Mouse (Mus musculus): ENCODE data around the gene Arhgap21. TPM values are rescaled to one million over a fixed set of nuclear protein-coding genes. Genes with fewer than 3 reads are reported as not detected.
"Not testable (repeated sequence)": the region's sequence is repeated elsewhere in the genome, so short reads cannot be mapped to it uniquely, and the experiment has no call there.

Arhgap21 gene
- total RNA-seq, 2 experiments from 2014 or later = 299 to 304 TPM

DNA sequence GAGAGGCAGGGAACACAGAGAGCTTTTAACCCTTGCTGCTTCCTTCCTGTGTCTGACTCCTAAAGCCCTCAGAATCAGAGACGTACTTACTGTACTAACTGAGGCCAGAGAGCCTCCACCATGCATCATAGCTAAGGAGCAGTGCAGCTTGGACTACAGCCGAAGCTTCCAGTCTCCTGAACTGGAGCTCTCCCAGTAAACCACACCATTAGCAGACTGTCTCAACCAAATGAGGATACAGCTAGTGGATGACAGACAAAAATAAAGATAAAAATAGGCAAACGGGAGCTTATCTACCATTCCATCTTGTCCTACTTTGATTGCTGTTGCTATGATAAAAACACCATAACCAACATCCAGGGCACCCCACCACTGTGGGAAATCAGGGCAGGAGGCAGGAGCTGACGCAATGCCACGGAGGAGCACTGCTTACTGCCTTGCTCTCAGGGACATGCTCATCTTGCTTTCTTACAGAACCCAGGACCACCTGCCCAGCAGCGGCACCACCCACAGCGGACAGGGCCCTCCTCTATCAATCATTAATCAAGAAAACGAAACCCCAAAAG is 35.9 kb downstream of the Arhgap21 start:
- intact Hi-C loops (cut with DNase I) = no loop called here
- DNase-seq (ENCODE audit: extremely low spot score in 1 of 2, low spot score in 2 of 2) = no peak
- Histone ChIP-seq H3K4me3 (no peak overlapping the region), H3K27ac (no peak overlapping the region)
- TF ChIP-seq CTCF (IDR thresholded peaks at IDR 0.05) = no peak

DNA sequence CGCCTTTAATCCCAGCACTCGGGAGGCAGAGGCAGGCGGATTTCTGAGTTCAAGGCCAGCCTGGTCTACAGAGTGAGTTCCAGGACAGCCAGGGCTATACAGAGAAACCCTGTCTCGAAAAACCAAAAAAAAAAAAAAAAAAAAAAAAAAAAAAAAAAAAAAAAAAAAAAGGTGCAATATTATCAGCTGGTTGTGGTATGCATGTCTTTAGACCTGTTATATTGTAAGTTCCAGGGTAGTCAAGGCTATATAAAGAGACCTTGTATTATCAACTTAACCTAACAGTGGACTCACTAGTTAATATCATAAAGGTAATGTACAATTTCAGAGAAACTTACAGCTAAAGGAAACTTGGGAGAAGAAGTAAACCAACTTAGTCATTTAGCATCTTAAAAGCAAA is 36.9 kb downstream of the Arhgap21 start:
- intact Hi-C loops (cut with DNase I); H3K27ac ChIP-seq; DNase-seq (ENCODE audit: extremely low spot score in 1 of 2, low spot score in 2 of 2); H3K4me3 ChIP-seq: not testable (repeated sequence)

DNA sequence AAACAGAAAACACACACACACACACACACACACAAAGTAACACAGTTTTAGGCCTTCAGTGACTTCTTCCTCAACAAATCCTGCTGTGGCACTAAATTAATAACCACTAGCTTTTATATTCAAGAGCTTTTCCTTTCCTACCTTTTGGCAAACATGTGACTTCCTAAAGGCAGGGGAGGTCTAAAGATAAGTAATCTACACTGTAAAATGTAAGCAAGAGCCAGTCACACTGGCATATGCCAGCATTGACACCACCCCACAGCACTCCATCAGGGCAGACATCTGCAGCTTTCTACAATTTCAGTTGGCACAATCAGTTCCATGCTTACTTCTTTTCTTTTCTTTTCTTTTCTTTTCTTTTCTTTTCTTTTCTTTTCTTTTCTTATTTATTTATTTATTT is 40.2 kb downstream of the Arhgap21 start:
- Histone ChIP-seq H3K27ac (no peak overlapping the region), H3K4me3 (no peak overlapping the region)
- no peak for TF ChIP-seq CTCF (IDR thresholded peaks at IDR 0.05)
- DNase-seq (ENCODE audit: extremely low spot score in 1 of 2, low spot score in 2 of 2) = no peak
- intact Hi-C loops (cut with DNase I) = no loop called here

DNA sequence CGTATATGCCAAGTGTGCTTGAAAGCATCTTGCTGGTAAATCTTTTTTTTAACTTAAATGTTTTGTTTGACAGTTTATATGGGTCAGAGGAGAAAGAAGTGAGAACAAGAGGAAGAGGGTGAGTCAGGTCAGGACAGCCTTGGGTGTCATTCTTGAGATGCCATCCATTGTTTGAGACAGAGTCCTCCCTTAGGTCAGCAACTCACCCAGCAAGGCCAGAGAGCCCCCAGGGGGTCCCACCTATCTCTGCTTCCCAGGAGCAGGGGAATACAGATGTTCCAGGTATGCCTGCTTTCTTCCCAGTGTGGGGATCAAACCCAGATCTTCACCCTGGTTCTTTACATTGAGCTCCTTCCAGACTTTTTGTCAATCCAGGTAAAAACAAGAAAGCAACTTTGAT is 43.7 kb downstream of the Arhgap21 start:
- intact Hi-C loops (cut with DNase I) = no loop called here
- no peak for TF ChIP-seq CTCF (IDR thresholded peaks at IDR 0.05)
- H3K4me3 ChIP-seq = no peak overlapping the region
- no peak overlapping the region for H3K27ac ChIP-seq
- no peak for DNase-seq (ENCODE audit: extremely low spot score in 1 of 2, low spot score in 2 of 2)

DNA sequence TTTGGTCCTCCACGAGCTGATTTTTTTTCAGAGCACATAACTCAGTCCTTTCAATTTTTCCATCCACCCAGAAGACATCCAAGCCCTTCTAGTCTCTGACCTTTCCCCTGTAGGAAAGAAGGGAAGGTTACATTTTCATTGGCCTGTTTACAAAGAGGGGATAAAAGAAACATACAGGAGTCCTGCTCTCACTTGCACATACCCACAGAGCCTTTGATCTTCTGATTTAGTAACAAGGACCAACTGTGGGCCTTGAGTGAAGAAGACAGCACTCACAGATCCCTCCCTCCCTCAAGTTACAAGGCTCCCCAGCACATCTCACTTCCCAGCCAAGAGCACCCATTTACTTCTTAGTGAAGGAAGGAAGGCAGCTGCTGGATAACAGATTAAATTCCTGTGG is 46.3 kb downstream of the Arhgap21 start:
- TF ChIP-seq CTCF (IDR thresholded peaks at IDR 0.05) = no peak
- H3K27ac ChIP-seq = no peak overlapping the region
- intact Hi-C loops (cut with DNase I) = no loop called here
- H3K4me3 ChIP-seq = no peak overlapping the region
- no peak for DNase-seq (ENCODE audit: extremely low spot score in 1 of 2, low spot score in 2 of 2)

DNA sequence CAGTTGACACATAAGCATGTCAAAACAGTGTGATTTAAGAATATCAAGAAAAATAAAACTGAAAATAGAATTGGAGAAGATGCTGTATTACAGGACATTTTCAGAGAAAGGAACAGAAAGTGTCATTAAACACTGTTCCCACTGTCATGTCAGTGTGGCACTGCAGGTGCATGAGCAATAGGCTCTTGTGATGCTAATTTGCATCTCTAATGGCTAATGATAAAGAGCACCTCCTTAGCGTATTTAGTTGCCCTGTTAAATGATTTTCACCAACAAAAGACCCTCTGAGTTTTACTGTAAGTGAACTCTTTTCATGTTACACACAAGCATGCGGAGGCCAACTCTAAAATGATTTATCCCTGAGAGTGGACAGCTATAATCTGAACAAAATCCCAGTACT is 47.1 kb downstream of the Arhgap21 start:
- TF ChIP-seq CTCF (IDR thresholded peaks at IDR 0.05) = no peak
- no peak overlapping the region for H3K4me3 ChIP-seq
- no peak for DNase-seq (ENCODE audit: extremely low spot score in 1 of 2, low spot score in 2 of 2)
- no peak overlapping the region for H3K27ac ChIP-seq
- intact Hi-C loops (cut with DNase I) = no loop called here

DNA sequence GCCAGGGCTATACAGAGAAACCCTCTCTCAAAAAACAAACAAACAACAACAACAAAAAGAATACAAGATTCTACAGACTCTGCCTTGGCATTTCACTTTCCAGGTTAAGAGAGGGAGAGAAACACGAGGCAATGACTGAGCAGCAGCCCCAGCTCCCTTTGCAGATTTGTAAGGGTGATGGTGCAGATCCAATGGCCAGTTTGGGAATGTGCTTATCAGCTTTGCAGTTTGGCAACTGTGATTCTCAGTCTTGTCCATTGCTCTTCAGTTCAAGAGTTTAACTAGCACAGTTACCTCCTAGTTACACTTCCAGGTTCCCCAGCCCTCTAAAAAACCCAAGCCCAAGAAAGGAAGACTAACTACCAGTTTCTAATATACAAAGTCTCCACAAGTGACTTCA is 47.7 kb downstream of the Arhgap21 start:
- no peak for TF ChIP-seq CTCF (IDR thresholded peaks at IDR 0.05)
- DNase-seq (ENCODE audit: extremely low spot score in 1 of 2, low spot score in 2 of 2) = no peak
- intact Hi-C loops (cut with DNase I) = no loop called here
- H3K27ac ChIP-seq = no peak overlapping the region
- H3K4me3 ChIP-seq = no peak overlapping the region

DNA sequence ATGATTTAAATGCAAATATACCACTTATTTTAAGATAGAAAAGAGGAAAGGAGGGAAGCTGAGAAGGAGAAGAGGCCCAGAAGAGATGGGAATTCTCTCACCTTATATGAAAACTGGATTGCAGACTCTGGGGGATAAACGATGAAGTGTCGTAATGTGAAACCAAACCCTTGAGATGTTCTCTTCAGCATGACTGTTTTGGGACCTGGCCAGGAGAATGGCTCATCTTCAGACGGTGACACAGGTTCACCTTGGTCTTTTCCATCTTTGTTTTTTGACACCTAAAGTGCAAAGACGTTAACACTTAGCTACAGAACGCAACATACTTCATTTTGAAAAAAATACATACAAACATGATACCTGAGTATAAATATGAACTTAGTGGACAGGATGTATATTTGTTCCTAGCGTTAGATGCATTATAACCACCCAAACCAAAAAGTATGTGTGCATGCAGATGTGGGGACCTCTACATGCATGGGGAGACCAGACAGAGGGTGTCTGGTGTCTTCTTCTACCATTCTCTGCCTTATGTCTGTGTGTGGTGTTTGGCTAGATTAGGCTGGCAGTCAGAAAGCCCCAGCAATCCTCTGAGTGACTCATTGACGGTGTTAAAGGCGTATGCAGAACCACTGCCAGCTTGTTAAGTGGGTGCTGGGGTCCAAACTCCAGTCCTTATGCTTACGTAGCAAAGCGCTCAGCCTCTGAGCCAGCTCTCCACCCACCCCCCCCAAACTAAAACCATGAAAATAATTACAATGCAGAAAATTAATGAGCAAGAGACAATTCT is 54.0 kb downstream of the Arhgap21 start:
- intact Hi-C loops (cut with DNase I) = no loop called here
- no peak overlapping the region for H3K4me3 ChIP-seq
- TF ChIP-seq CTCF (IDR thresholded peaks at IDR 0.05) = no peak
- no peak overlapping the region for H3K27ac ChIP-seq
- DNase-seq (ENCODE audit: extremely low spot score in 1 of 2, low spot score in 2 of 2) = no peak

DNA sequence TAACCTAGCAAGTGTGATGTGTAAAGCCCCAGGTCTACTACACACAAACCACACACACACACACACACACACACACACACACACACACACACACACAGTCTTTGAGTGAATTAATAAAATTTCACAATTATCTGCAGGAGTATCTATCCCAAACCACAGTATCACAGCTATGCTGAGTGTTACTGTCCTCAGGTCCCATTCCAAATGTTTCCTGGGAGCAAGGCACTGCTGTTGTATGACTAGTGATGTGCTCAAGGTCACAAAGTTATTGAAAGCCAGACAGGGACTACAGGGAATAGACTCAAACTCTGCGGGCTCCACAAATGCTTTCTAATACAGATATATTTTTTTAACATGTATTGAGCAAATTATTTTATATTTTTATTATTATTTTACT is 55.7 kb downstream of the Arhgap21 start:
- intact Hi-C loops (cut with DNase I) = no loop called here
- no peak for TF ChIP-seq CTCF (IDR thresholded peaks at IDR 0.05)
- Histone ChIP-seq H3K4me3 (no peak overlapping the region), H3K27ac (no peak overlapping the region)
- no peak for DNase-seq (ENCODE audit: extremely low spot score in 1 of 2, low spot score in 2 of 2)

DNA sequence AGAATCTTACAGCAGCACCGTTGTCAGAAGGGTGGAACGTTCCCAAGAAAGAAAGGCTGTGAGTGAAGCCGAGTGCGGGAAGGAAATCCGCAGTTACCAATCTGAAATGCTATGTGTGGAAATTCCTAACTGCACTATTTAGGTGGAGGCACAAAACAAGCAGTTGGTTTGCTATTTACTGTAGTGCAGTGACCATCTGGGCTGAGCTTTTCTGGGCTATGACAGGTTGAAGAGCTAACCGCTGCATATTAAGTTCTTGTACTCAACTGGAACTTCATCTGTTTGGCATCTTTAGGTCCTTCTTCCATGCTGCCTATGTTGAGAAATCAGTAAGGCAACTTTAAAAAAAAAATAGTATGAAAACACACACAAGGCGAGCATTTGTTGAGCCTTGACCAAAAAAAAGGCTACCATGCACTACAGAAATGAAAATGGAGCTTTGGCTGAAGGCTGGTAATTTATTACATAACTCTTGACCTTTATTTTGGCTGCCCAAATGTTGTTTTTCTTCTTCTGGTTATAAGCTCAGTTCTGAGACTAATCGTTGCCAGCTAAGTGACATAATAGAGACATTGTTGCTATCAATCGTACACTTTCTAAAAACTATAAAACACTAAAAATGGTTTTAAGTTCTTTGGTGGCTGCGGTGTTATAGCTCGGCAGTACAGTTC is 56.2 kb downstream of the Arhgap21 start:
- TF ChIP-seq CTCF (IDR thresholded peaks at IDR 0.05) = no peak
- H3K27ac ChIP-seq = no peak overlapping the region
- intact Hi-C loops (cut with DNase I) = no loop called here
- no peak overlapping the region for H3K4me3 ChIP-seq
- no peak for DNase-seq (ENCODE audit: extremely low spot score in 1 of 2, low spot score in 2 of 2)

DNA sequence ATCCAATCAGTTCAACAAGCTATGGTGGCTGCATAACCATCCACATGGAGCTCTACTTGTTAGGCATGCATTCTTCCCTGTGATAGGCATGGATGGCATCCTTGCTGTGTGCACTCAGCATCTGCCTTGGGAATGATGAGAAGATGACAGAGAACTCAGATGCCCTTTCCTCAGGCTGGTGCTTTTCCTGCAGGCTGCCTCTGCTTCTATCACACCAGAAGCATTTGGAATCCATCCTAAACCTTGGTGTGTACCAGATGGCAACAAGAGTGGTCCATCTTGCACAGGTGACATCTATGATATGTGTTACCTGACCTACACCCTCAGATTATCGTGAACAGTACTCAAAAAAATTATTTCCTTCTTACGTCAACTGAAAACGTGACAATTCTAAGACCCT is 58.2 kb downstream of the Arhgap21 start:
- TF ChIP-seq CTCF (IDR thresholded peaks at IDR 0.05) = no peak
- DNase-seq (ENCODE audit: extremely low spot score in 1 of 2, low spot score in 2 of 2) = no peak
- no peak overlapping the region for H3K27ac ChIP-seq
- no peak overlapping the region for H3K4me3 ChIP-seq
- intact Hi-C loops (cut with DNase I) = no loop called here

DNA sequence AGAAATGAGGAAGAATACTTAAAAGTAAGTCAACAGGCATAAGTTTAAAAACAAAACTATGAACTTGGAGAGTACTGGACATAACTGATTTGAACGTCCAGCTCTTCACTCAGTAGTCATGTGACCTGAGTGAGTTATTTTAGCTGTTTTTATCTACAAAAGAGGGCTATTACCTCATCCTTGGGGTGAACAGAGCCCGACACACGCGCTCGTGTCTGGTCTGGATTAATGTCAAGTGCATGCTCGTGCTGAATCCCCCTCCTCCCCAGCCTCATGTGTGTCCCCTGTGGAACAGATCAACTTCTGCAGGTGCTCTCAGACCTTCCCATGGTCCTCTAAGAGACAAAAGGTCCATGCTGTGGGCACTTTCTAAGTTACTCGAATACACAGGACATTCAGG is 59.3 kb downstream of the Arhgap21 start:
- Histone ChIP-seq H3K27ac (no peak overlapping the region), H3K4me3 (no peak overlapping the region)
- no peak for TF ChIP-seq CTCF (IDR thresholded peaks at IDR 0.05)
- intact Hi-C loops (cut with DNase I) = loop anchor here (2.0 kb wide), 1 partner anchor 53 kb away; no protein-coding TSS in a partner anchor
- DNase-seq (ENCODE audit: extremely low spot score in 1 of 2, low spot score in 2 of 2) = no peak

Measured in left cerebral cortex, adult 2 months (tissue).